Mouse (Mus musculus) hindbrain, embryonic 15.5 days (tissue): ENCODE results near the gene Gm20388. TPM values are rescaled to one million over a fixed set of nuclear protein-coding genes. Genes with fewer than 3 reads are reported as not detected.
A peak's percentile ranks its signal among the peaks of the same experiment; 100 is the strongest.

Experiments used
- ATAC-seq: fragments of 200-750 bp; cut with Nextera tagmentation; 2 replicates; pipeline ENCODE4 v1.8.0; 2017; ENCODE audit warnings: low read depth, moderate number of reproducible peaks, moderate TSS enrichment; ENCODE audit not compliant: low FRiP score
- H3K27ac ChIP-seq: fragments of 300-500 bp; sonication (generic); replicated peaks from 2 replicates; pipeline ENCODE4 v1.5.1; 2015; ENCODE audit warnings: mild to moderate bottlenecking, inconsistent platforms
- H3K27me3 ChIP-seq: fragments of 300-500 bp; sonication (generic); 2 replicates; pipeline ENCODE4 v1.6.1; 2015; ENCODE audit warnings: control low read depth, inconsistent platforms
- H3K36me3 ChIP-seq: fragments of 300-500 bp; sonication (generic); 2 replicates; pipeline ENCODE4 v1.6.1; 2015; ENCODE audit warnings: control low read depth, inconsistent platforms
- H3K4me1 ChIP-seq: fragments of 300-500 bp; sonication (generic); replicated peaks from 2 replicates; pipeline ENCODE4 v1.6.1; 2015; ENCODE audit warnings: control low read depth, inconsistent platforms
- H3K4me2 ChIP-seq: fragments of 300-500 bp; sonication (generic); 2 replicates; pipeline ENCODE4 v1.6.1; 2015; ENCODE audit warnings: moderate library complexity, mild to moderate bottlenecking, inconsistent platforms
- H3K4me3 ChIP-seq: fragments of 300-500 bp; sonication (generic); 2 replicates; pipeline ENCODE4 v1.5.1; 2015; ENCODE audit warnings: mild to moderate bottlenecking, inconsistent platforms
- H3K9ac ChIP-seq: fragments of 300-500 bp; sonication (generic); 2 replicates; pipeline ENCODE4 v1.6.1; 2015; ENCODE audit warnings: inconsistent platforms
- H3K9me3 ChIP-seq: fragments of 300-500 bp; sonication (generic); 2 replicates; pipeline ENCODE4 v1.6.1; 2016; ENCODE audit warnings: control low read depth, inconsistent platforms
- WGBS: fragments of 180-500 bp; shearing (Covaris S2); methylation state at CpG from one replicate; pipeline ENCODE4 v1.1.7; 2015; 5-methylcytosine and 5-hydroxymethylcytosine counted together
- polyA plus RNA-seq: library from polyadenylated mRNA; unstranded; fragments of >200 nt; fragmentation: Nextera tagmentation; extraction: Ambion mirVana; gene quantifications from 2 replicates; pipeline ENCODE4 v1.2.1, GENCODE M21; 2015

Gene Gm20388
- polyA plus RNA-seq, 1 experiment from 2014 or later = 5.4 TPM

DNA sequence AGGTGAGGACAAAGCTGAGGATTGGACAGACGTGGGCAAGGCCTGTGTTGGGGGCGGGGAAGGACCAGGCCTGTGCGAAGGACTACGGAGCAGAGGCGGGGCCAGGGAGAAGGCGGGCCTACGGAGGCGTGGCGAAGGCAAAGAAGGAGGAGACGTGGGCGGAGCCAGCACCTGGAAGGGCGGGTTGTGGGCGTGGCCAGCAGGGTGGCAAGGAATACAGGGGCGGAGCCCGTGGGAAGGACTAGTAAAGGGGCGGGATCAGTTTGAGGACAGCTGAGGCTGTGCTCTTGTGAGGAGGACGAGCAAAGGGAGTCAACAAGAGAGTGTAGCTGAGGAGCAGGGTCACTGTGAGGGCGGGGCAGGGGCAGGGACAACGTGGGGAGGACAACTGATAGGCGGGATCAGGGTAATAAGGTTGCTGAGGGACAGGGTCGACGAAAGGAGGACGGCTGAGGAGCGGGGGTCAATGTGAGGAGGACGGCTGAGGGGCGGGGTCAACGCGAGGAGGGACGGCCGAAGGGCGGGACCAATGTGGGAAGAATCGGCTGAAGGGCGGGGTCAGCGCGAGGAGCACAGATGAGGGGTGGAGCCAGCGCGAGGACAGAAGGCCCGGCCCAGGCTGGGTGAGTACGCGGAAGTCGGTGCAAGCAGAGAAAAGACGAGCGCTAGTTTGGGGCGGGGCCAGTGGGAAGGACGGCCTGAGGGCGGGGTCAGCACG is 2370.8 kb downstream of the Gm20388 start:
- Histone ChIP-seq H3K4me2 (peak overlapping the region; percentile 97), H3K4me1 (peaks cover 36% of the 10 kb centered on the region), H3K27me3 (peaks cover 7% of the 10 kb centered on the region; the same call in 1 of the 2 replicates), H3K9me3 (no peaks in the 10 kb centered on the region), H3K4me3 (peak overlapping the region; percentile 61), H3K36me3 (no peaks in the 10 kb centered on the region), H3K27ac (peak overlapping the region; percentile 75), H3K9ac (0 out of 2 replicates have a peak overlapping the region, but pooled peaks have one; percentile 65)
- peak; percentile 93 for ATAC-seq
- WGBS = under 1% methylated on average over 46 of the region's 47 CpGs

DNA sequence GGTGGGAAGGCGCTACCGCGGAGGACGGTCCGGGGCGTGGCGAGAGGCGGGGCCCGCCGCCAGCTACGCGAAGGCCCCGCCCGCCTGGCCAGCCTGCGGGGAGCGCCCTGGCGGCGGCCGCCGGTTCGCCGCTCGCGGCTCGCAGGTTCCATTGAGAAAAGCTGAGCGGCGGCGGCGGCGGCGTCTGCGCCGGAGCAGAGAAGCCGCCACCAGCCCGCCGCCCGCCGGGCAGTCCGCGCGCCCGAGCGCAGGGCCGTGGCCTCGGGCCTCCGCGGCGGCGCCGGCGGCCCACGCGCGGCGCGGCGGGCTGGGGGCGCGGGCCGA is 2371.4 kb downstream of the Gm20388 start, which contains the start of gene Zfpm1:
TSS of gene Zfpm1 (plus strand) at position 107 of the 324 bp plus-strand sequence.
- Histone ChIP-seq H3K27me3 (peaks cover 7% of the 10 kb centered on the region; the same call in 1 of the 2 replicates), H3K9me3 (no peaks in the 10 kb centered on the region), H3K9ac (peak within 1 kb of the TSS; percentile 65), H3K4me1 (peaks cover 36% of the 10 kb centered on the region), H3K4me2 (peak within 1 kb of the TSS; percentile 97), H3K4me3 (peak within 1 kb of the TSS; percentile 61), H3K27ac (peak within 1 kb of the TSS; percentile 75), H3K36me3 (no peaks in the 10 kb centered on the region)
- WGBS = 0% methylated on average over 32 of the region's 60 CpGs
- no peak for ATAC-seq

DNA sequence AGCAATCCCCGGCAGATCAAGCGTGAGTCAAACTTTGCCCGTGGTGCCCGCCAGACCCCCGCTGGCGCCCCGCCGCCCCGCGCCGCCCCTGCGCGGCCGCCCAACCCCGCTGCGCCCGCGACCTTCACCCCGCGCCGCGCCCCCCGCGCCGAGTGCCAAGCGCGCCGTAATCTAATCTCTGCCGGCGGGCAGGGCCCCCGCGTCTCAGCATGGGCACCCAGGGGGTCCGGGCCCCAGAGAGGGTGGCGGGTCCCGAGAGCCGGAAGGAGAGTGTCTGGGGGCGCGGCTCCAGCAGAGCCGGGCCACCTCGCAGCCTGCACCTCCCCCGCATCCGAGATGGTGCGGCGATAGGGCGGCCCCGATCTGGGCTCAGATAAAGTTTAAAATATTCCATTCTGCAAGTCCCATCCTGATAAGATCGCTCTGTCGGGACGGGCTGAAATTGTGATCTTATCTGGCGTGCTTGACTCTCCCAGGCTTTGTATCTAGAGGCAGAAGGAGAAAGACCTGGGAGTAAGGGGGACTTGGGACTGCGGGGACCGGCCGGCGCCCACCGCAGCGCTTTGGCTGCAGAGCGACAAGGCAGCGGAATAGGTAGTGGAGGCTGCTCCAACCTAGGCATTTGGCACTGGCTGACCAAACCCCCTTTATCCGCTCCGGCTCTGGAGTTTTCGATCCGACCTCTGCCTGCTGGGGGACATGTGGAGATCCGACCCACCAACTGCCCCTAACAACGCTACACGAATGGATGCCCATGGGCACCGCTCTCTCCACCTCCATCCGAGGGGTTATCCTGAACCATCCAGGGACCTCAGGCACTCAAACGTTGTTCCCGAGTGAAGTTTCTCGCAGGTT is 2372.1 kb downstream of the Gm20388 start:
- ATAC-seq = no peak
- under 1% methylated on average over 70 of the region's 70 CpGs for WGBS
- Histone ChIP-seq H3K9me3 (no peaks in the 10 kb centered on the region), H3K4me3 (peak overlapping the region; percentile 61), H3K4me1 (peaks cover 34% of the 10 kb centered on the region), H3K27ac (0 out of 2 replicates have a peak overlapping the region, but pooled peaks have one; percentile 12), H3K27me3 (peaks cover 7% of the 10 kb centered on the region; the same call in 1 of the 2 replicates), H3K36me3 (no peaks in the 10 kb centered on the region), H3K9ac (peak overlapping the region; percentile 65), H3K4me2 (peak overlapping the region; percentile 97)

DNA sequence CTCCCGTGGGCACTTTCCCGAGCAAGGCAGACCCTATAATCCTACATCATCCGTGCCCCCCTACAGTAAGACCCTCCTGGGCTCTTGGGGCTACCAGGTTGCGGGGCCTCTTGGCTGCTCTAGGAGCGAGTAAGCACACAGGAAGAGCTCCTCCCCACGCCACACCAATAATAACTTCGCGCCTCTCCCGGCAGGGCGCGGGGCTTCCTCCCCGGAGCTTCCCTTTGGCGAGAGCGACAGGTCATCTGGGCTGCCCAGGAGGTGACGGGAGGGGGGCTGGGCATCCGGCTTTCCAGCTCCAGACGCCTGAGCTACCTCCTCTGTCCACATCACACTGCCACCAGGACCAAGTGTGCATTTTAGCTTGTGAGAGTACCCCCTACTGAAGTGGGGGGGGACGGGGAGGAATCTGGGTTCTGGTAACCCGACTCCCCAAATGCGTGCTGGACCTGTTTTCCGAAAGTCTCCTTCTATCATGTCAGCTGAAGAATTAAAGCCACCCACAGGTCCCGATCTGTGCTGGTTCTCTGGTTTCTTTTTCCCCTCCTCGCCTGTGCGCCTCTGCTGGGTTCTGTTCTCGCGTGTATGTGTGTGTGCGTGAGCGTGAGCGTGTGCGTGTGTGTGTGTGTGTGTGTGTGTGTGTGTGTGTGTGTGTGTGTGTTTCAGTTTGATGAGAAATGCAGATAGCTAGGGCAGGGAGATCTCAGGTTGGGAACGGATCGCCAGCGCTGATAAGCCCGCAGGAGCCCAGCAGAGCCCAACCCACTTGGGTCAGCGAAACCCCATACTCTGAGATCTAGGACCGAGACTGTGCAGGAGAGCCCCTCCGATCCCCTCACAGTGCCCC is 2372.9 kb downstream of the Gm20388 start:
- Histone ChIP-seq H3K4me3 (peak overlapping the region; percentile 61), H3K9me3 (no peaks in the 10 kb centered on the region), H3K9ac (peak overlapping the region; percentile 65), H3K27me3 (peaks cover 7% of the 10 kb centered on the region; the same call in 1 of the 2 replicates), H3K4me2 (peak overlapping the region; percentile 97), H3K36me3 (no peaks in the 10 kb centered on the region), H3K4me1 (peaks cover 34% of the 10 kb centered on the region), H3K27ac (peak overlapping the region; percentile 81)
- under 1% methylated on average over 37 of the region's 37 CpGs for WGBS
- no peak for ATAC-seq

DNA sequence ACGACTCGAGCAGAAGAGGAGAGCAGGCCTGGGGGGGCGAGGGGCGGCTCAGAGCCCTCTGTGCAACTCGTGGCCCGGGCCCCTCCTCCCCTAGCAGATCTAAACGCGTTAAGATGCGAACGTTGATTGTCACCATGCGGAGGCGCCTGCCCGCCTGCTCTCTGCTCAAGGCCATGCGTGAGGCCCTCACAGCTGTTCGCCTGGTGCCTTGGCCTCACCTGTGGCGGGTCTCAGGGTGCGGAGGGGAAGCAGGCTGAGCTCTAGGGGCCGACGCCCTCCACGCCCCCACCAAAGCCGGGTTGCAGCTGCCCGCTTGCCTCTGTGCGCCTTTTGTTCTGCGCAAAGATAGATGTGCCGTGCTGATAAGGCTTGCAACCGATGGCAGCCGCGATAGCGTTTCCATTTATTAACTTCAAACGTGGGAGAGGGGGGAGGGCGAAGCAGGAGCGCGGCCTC is 2373.6 kb downstream of the Gm20388 start:
- no peaks in the 10 kb centered on the region for H3K36me3 ChIP-seq
- H3K4me1 ChIP-seq = peaks cover 34% of the 10 kb centered on the region
- peak overlapping the region; percentile 97 for H3K4me2 ChIP-seq
- peaks cover 7% of the 10 kb centered on the region; the same call in 1 of the 2 replicates for H3K27me3 ChIP-seq
- WGBS = under 1% methylated on average over 33 of the region's 33 CpGs
- no peaks in the 10 kb centered on the region for H3K9me3 ChIP-seq
- no peak for ATAC-seq
- H3K4me3 ChIP-seq = peak overlapping the region; percentile 61
- H3K9ac ChIP-seq = peak overlapping the region; percentile 48
- H3K27ac ChIP-seq = peak overlapping the region; percentile 81

DNA sequence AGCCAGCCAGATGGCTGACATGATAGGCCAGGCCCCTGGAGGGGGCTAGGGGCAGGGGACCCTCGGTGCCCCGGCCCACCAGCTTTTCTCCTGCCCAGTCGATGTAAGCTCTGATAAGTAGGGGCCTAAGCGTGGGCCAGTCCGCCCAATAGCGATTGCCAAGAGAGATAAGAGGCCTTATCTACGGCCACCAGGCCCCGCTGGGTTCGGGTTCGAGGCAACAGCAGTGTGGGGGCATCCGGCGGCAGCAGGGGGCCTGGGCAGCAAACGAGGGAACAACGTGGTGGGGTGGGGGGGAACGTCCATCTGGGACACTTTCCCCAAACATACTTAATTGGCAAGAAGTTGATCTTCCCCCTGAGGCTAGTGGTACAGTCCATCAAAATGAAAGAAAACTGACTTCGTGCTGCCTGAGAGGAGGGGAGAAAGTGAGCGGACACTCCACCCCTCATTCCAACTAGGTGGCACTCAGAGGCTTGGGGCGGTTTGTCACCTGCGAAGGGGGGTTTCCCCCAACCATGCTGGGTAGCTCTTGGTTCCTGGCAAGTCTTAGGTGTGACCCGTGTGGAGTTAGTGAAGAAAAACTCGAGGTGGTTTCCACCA is 2374.1 kb downstream of the Gm20388 start:
- Histone ChIP-seq H3K4me1 (peaks cover 34% of the 10 kb centered on the region), H3K9me3 (no peaks in the 10 kb centered on the region), H3K36me3 (no peaks in the 10 kb centered on the region), H3K9ac (peak overlapping the region; percentile 48), H3K4me3 (peak overlapping the region; percentile 61), H3K27ac (peak overlapping the region; percentile 81), H3K4me2 (peak overlapping the region; percentile 97), H3K27me3 (peaks cover 7% of the 10 kb centered on the region; the same call in 1 of the 2 replicates)
- WGBS = 6% methylated on average over 21 of the region's 21 CpGs
- no peak for ATAC-seq

DNA sequence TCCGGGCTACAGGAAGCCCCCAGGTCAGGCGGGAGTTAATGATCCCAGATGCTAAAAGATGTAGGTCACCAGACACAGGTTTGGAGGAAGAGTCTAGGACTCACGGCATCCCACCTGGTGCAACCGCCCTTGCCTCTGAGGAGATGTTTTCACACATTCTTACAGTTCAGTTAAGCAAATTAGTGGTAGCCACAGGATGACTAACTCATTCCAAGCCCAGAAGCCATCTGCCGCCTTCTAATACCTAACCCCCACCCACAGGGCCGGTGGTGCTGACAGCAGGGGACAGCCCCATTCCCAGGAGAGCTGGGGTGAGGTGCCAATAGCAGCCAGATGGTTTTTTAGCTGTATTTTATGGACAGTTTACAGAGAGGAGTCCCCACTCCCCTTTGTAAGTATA is 2375.1 kb downstream of the Gm20388 start:
- Histone ChIP-seq H3K27ac (no peak overlapping the region), H3K9me3 (no peaks in the 10 kb centered on the region), H3K27me3 (peaks cover 7% of the 10 kb centered on the region; the same call in 1 of the 2 replicates), H3K4me3 (no peak overlapping the region), H3K4me1 (peaks cover 34% of the 10 kb centered on the region), H3K9ac (no peak overlapping the region), H3K4me2 (no peak overlapping the region), H3K36me3 (no peaks in the 10 kb centered on the region)
- WGBS = 69% methylated on average over 6 of the region's 6 CpGs
- ATAC-seq = no peak

DNA sequence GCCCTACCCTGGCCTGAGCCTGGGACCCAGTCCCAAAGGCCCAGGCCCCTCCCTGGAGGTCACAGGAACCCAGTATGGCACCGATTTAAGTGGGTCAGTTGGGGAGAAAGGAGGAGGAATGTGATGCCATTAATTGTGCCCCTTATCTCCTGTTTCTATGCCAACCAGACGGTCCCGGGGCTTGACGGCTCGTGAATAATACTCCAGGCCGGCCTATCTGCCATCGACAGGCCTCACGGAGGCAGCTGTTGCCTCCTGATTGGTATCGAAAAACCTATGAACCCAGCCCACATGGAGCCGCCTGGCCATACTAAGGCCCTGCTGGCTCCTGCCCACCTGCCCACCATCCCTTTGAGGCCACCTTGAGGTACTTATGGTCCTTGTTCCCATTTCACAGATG is 2376.3 kb downstream of the Gm20388 start:
- H3K9me3 ChIP-seq = no peaks in the 10 kb centered on the region
- H3K4me2 ChIP-seq = no peak overlapping the region
- no peak overlapping the region for H3K9ac ChIP-seq
- 67% methylated on average over 10 of the region's 10 CpGs for WGBS
- ATAC-seq = no peak
- H3K36me3 ChIP-seq = no peaks in the 10 kb centered on the region
- H3K27me3 ChIP-seq = peaks cover 7% of the 10 kb centered on the region; the same call in 1 of the 2 replicates
- H3K4me3 ChIP-seq = no peak overlapping the region
- no peak overlapping the region for H3K27ac ChIP-seq
- peaks cover 38% of the 10 kb centered on the region for H3K4me1 ChIP-seq

DNA sequence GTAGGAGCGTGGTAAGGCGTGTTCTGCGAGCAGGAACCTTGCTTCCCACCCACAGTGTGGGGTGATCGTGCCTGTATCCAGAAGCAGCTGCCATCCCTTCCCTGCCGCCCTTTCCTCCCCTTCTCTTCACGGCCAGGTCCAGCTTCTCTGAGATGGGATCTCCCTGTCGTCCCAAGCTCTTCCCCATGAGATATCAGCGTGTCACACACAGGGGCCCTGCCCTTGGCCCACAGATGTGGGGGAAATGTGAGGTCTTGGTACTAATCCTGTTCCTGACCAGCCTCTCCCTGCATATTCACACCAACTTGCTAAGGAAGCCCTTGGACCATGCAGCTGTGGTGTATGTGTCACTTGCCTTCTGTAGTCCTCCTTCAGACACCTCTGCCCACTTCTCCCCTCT is 2377.1 kb downstream of the Gm20388 start:
- whole genome bisulfite sequencing = 87% methylated on average over 8 of the region's 8 CpGs
- Histone ChIP-seq H3K4me2 (no peak overlapping the region), H3K9me3 (no peaks in the 10 kb centered on the region), H3K9ac (no peak overlapping the region), H3K27me3 (peaks cover 7% of the 10 kb centered on the region; the same call in 1 of the 2 replicates), H3K36me3 (no peaks in the 10 kb centered on the region), H3K4me1 (peaks cover 35% of the 10 kb centered on the region), H3K27ac (no peak overlapping the region), H3K4me3 (no peak overlapping the region)
- no peak for ATAC-seq

DNA sequence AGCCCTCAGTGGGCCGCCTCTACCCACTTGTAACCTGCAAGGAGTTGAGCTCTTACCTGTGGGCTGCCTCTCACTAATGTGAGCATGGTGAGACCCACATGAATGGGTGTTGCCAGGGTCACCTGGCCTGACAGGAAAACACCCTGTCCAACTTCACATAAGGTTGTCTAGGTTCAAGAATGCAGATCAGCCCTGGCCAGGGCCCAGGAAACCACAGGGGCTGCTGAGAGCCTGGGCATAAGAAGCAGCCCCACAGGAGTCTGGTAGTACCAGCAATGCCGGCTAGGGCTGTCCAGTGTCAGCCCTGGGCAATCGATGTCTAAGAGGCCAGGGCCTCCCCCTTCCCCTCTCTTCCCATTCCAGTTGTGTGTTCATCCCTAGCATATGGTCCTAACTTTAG is 2377.7 kb downstream of the Gm20388 start:
- Histone ChIP-seq H3K9ac (no peak overlapping the region), H3K27ac (no peak overlapping the region), H3K9me3 (no peaks in the 10 kb centered on the region), H3K4me3 (no peak overlapping the region), H3K4me2 (no peak overlapping the region), H3K27me3 (peaks cover 7% of the 10 kb centered on the region; the same call in 1 of the 2 replicates), H3K4me1 (peaks cover 29% of the 10 kb centered on the region), H3K36me3 (no peaks in the 10 kb centered on the region)
- no peak for ATAC-seq
- 80% methylated on average over 3 of the region's 3 CpGs for WGBS

DNA sequence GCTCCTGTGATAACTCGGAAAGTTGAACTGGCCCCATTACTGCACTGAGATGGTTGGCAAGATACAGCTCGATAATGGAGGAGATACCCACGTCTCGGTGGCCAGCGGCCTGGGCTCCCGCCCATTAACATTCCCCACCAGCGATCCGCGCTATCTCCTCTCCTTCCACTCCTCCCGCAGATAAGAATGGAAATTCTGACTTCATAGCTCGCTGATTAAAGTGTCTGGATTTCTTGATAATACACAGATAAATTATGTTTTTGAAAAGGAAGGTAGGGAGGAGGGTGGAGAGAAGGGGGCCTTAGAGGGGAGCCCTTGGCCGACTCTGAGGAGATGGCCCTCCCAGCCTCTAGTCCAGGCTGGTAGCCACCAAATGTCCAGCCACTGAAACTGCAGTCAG is 2380.4 kb downstream of the Gm20388 start:
- Histone ChIP-seq H3K9ac (no peak overlapping the region), H3K4me1 (peaks cover 29% of the 10 kb centered on the region), H3K27me3 (no peaks in the 10 kb centered on the region), H3K36me3 (no peaks in the 10 kb centered on the region), H3K4me2 (no peak overlapping the region), H3K9me3 (no peaks in the 10 kb centered on the region), H3K4me3 (no peak overlapping the region), H3K27ac (0 out of 2 replicates have a peak overlapping the region, but pooled peaks have one; percentile 8)
- WGBS = 70% methylated on average over 12 of the region's 12 CpGs
- ATAC-seq = no peak
